Mouse (Mus musculus) cortical plate, adult 2 months (tissue): ENCODE measurements around the gene Ift43.

Source experiments
- CTCF ChIP-seq: fragments of 200-500 bp; IDR thresholded peaks from 2 replicates; pipeline ENCODE4 v1.5.1; 2011; ENCODE audit warnings: mild to moderate bottlenecking, control low read depth, low read length; ENCODE audit not compliant: insufficient read depth; ENCODE audit errors: extremely low read depth
- POLR2A ChIP-seq: fragments of 200-500 bp; IDR thresholded peaks from 2 replicates; pipeline ENCODE4 v1.6.1; 2011; ENCODE audit warnings: mild to moderate bottlenecking, low read length, control low read depth; ENCODE audit not compliant: insufficient read depth; ENCODE audit errors: extremely low read depth

DNA sequence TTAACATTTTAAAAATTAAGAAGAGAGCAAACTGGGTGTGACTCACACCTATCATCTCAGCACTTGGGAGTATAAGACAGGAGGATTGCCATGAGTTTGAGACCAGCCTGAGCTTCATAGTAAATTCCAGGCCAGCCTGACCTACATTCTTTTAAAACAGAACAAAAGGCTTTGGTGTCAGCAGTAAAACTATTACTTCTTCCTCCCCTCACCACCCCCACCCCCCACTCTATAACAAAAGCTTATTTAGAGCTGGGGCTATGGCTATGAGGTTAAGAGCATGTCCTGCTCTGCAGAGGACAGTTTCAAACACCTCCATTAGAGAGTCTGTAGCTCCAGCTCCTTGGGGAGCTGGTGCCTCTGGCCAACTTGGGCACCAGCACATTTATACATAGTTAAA is 46.8 kb upstream of the Ift43 start:
- no peak for TF ChIP-seq POLR2A
- no peak for TF ChIP-seq CTCF
